Mouse (Mus musculus): ENCODE data around the gene Asb15.

Asb15 gene

DNA sequence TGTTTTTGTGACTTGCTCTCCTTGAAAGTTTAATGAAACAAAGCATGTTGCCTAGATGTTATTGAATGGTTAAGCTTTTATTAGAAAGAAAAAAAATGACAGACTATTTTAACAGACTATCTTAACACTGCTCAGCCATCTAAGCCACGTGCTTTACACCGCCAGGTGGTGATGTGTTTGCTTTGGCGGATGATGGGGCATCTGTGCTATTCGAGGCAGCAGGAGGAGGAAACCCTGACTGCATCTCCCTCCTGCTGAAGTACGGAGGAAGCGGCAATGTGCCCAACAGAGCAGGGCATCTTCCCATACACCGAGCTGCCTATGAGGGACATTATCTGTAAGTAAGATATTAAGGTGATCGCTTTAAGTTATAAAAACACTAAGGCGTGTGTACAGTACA, 36.1 kb downstream of the Asb15 start:
- no peak for DNase-seq (ENCODE audit: extremely low read depth, low read depth, low spot score)

DNA sequence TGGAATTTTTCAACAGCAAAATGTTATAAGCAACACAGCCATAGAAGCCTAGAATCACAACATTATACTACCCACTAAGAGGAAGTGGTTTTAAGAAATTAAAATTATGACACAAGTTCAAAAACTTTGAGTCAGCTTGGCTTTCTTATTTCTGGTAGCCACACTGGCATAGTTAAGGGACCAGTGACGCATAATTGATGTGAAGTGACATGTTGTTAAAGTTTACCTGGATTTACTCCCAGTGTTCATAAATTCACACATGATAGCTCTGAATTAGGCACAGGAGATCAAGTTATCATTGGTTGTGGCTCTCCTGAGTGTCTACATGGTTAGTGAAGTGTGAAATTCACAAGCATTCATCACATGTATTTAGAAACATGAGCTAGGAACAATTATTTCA, 36.9 kb downstream of the Asb15 start:
- no peak for DNase-seq (ENCODE audit: extremely low read depth, low read depth, low spot score)

DNA sequence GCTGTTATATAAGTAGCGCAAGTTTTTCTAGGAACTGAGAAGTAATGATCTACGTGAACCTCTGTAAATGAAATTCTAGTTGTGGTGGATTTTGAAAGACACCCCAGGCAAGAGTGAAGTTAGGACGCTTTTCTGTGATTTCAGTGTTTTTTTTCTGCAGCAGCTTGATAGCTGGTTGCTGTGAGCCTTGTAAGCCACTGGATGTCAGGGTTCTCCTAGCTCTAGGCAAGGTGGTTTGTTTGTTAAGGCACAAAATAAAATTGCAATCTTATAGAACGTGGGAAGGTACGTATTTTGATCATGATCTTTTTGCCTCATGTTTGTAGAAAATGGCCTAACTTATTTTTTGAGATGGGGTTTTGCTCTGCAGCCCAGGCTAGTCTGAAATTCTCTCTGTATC, 41.0 kb downstream of the Asb15 start:
- no peak for DNase-seq (ENCODE audit: extremely low read depth, low read depth, low spot score)

DNA sequence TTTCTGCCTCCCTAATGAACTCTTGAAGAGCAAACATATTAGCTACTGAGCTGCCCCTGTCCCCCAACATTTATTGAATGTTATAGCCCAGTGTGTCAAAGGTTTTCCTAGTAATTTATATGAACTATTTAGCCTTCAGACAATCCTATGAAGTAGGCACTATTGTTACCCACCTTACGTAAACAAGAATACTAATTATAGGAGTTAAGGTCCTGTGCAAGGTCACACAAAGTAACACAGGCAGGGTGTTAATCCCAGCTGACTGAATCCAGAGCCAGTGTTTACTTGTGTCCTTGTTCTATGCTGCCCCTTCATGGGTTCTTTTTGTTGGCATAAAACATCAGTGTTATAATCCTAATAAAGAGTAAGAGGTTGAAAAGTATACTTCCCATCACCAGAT, 41.8 kb downstream of the Asb15 start:
- DNase-seq (ENCODE audit: extremely low read depth, low read depth, low spot score), result no peak

DNA sequence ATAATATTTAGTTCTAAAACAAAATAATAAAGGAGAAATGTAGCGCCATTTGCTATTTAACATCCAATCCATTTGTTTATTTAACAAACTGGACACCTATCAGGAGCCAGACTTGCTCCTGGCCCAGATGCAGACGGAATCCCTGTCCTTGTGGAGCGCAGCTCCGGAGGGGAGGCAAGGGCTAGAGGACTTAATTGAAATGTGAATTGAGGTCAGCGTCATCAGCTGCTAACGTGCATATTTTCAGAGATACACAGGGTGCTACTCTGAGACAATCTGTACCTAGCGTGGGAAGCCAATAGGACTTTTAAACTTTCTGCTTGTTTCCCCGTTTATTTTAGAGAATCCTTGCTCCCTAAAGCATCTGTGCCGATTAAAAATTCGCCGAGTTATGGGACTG, 42.3 kb downstream of the Asb15 start:
- no peak for DNase-seq (ENCODE audit: extremely low read depth, low read depth, low spot score)

DNA sequence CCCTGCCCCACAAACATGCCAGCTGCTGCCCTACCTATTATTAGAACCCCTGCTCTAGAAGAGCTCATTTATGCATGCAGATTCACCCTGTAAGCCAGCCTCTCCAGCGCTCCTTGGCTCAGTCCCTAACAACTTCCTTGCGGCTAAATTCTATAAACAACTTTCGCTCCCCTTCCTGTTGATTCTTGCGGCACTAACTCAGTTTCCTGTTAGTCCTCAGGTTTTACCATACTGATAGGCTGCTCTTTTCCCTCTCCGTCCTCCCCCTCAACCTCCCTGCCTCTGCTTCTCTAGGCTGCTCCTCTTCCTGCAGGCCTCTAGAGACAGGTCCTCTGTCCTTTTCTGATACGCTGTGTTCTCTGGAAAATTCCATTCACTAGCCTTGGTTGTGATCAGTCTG, 43.2 kb downstream of the Asb15 start:
- no peak for DNase-seq (ENCODE audit: extremely low read depth, low read depth, low spot score)

DNA sequence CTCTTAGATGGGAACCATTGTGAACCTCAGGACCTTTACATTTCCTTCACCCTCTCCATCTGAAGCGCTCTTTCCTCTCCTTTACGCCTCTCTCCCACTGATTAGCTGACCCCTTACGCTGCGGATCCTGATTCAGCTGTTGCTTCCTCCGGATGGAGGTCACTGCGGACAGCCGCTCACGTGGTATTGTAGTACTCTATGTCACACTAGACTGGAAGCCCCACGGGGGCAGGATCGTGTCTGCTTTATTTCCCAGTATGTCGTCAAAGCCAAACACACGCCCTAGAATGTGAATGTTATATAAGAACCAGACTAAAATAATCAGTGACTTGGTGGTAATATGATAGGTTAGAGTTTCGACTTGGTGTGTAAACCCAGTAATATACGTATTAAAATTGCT, 44.5 kb downstream of the Asb15 start:
- DNase-seq (ENCODE audit: extremely low read depth, low read depth, low spot score), result no peak

DNA sequence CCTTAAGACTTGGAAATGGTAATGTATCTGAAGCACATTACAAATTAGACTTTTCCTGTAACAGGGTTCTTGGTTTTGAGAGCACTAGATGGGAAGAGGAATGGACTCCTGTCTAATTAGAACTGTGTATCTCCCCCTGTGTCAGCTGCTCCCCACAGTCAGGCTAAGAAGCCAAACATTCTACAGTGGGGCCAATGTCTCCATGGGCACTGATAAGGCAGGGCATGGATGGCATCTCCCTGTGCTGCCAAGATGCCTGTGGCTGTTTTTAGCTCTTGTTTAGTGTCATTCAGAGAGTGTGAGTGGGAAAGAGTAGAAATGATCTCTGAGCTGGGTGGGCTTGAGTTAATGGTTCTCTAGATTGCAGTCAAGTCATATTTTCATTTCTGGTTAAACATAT, 45.4 kb downstream of the Asb15 start:
- no peak for DNase-seq (ENCODE audit: extremely low read depth, low read depth, low spot score)

DNA sequence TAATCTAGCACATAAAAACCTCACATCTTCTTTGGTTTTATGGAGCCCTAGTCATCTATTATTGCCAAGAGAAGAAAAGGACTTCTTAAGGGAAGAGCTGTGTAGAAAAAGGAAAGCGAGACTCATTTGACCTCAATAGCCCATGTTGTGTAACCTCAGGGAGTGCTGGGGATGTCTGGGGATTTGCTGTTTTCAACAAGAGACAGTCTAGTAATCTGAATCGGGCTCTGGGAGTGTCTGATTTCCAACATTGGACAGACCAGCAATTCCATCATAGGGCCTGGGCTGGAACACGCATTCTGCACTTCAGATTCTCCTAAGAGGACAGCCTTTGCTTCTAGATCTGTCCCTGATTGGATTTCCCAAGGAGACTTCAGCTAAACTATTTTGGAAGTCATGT, 55.5 kb downstream of the Asb15 start:
- no peak for DNase-seq (ENCODE audit: extremely low read depth, low read depth, low spot score)

DNA sequence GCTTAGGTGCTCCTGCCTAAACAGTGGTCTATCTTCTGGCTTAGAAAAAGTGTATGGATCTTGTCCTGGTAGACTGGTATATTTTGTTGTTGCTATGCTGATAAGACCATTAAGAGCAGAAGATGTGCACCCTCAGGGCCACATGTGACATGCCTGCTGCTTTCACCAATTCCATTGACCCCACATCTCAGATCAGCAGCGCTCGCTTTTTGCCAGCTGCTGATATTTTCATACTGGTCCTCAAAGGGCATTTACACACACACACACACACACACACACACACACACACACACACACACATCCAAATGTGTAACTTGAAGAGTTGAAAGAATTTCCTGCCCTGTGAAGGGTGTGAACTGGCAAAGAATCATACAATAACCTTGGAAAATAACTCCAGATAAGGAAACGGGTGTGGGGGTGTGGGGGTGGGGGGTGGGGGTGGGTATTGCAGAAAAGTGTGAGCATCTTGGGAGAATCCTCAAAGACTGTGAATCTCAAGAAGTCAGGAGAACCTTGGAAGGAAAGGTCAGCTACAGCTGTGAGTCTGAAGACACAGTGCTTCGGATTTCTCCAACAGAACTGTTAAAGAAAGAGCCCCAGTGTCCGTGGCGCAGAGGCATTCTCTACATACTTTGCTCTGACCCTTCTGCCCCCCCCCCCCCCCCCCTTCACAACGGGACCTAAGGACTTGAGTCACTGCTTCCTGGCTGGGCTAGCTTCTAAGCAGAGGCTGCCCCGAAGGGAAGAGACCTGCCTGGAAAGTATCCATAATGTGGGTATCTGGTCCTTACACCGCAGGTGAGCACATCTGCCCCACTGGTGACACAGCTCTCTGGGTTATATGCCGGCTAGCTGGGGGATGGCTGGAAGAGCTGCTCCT, 57.7 kb downstream of the Asb15 start:
- DNase-seq (ENCODE audit: extremely low read depth, low read depth, low spot score), result no peak

DNA sequence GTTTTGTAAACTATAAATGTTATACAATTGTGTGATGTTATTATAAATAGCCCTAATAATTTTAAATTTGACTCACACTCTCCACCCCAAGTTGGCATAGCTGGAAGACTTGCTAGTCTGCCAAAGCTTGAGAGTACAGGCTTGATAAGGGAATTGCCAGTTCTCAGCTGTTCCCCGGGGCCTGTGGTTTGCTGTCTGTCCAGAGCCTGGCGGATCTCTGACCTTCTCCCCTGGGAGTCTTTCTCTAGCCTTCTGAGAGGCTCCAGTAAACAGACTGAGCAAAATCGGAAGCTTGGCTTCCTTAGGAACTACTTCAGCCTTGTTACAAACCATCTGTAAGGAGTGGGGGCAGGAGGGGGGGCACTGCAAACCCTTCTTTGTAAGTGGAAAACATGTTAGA, 58.9 kb downstream of the Asb15 start:
- DNase-seq (ENCODE audit: extremely low read depth, low read depth, low spot score), result no peak

DNA sequence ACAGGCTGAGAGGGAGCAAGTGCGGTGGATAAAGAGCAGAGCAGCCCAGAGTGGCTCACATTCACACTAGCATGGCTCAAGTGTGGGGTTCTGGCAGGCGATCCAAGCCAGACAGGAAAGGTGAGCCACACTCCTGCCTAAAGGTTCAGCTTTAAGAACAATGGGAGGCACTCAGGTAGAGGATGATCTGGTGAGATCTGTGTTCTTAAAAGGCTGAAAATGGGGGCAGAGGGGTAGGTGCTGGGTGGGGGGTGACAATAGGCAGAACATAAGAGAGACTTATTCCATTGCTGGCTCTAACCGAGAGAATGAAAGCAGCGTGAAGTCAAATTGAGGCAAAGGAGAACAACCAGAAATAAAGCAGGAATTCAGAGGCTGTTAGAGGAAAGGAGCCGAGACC, 62.3 kb downstream of the Asb15 start:
- no peak for DNase-seq (ENCODE audit: extremely low read depth, low read depth, low spot score)

DNA sequence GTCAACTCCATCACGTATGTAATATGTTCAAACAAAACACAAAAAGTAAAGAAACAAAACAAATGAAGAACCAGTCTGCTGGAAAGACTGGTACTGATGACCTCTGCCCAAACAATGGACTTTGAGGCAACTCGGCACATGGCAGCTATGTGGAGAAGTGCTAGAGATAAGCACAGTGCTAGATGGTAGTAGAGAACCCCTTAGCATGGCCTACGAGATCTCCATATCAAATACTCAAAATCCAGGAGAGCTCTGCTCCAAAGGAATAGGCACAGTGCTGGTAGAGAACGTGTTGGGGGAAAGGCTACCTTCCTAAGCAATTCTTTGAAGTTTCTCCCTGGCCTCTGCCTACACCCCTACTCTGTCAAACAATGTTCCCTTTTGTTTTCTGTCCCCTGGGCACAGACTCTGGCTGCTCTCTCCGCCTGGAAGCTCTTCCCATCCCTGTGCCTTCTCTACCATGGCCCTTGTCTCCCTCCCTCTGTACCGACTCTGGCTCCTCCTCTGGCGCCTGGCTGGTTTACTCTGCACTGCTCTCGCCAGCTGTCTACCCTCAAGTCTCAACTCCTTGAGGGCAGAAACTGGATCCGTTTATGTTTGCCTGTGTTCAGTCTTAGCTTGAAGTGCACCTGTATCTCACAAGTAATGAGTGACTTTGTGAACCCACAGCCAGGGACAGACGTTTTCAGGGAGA, 63.7 kb downstream of the Asb15 start:
- DNase-seq (ENCODE audit: extremely low read depth, low read depth, low spot score), result no peak

DNA sequence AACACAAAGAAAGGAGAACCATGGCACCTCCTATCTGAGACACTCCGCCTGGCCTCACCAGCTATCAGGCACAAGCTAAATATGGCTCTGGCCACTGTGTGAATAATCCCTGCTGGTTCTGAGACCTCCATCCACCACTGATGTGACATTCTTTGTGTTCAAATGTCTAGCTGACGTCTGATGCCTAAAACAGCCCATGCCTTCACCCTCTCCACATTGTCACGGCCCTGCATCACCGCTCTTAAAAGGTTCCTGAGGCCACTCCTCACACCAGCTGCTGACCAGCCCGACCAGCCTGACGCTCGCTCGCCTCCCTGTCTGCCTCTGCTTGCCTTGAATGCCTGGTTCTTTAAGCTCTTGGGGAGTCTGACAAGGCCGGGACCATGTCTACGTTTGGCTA, 69.6 kb downstream of the Asb15 start, which contains the start of gene Lmod2:
TSS of gene Lmod2 (plus strand) at position 263 of the 400 bp plus-strand sequence.
- DNase-seq (ENCODE audit: extremely low read depth, low read depth, low spot score), result no peak

DNA sequence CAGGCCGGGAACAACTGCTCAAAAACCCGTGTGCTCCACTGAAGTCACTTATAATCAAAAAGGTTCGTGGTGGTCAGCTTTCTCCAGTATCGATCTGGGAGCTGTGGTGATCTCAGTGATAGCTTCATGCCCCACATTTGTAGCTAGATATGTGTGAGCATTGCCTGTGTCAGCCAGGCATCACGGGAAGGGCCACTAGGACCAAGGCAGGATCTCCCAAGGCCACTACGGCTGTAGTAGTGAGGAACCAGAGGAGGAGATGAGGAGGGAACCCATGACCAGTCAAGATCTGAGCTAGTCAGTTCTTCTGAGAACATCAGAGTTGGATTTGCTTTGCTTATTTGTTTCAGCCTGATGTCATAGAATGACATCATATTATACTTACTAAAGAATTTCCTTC, 71.2 kb downstream of the Asb15 start:
- no peak for DNase-seq (ENCODE audit: extremely low read depth, low read depth, low spot score)

DNA sequence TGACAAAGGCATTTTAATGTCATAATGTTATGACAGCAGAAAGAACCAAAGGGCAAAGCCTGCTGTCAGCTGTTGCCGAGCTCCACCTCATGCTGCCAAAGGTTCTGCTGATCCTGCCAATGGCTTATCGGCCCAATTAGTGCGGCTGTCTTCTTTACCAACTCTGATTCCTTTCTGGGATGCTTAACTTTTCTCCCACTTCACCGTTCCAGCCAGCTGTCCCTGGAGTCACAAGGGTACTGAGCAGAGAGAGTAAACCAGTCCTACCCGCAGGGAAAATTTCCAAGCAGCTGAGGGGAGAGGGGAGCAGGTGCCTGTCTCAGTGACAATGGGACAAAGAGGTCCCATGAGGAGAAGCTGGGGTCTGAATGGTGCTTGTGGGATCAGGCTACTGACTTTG, 71.7 kb downstream of the Asb15 start:
- no peak for DNase-seq (ENCODE audit: extremely low read depth, low read depth, low spot score)

DNA sequence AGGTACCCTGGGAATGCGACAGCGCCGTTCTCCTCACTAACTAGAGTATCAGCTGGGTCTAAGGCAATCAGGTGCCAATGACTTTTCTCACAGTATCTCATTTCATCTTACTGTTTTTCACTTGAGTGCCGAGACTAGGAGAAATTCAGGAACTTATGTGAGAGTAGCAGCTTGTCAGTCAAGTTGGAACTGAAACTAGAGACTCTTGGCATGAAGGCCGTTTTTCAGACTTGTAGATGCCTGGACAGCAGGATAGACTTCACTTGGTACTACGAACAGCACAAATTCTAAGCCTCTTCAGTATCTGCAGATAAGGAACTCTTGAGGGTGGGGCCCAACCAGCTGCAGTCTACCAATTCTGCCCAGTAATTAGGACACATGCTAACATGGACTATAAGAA, 72.2 kb downstream of the Asb15 start:
- no peak for DNase-seq (ENCODE audit: extremely low read depth, low read depth, low spot score)

DNA sequence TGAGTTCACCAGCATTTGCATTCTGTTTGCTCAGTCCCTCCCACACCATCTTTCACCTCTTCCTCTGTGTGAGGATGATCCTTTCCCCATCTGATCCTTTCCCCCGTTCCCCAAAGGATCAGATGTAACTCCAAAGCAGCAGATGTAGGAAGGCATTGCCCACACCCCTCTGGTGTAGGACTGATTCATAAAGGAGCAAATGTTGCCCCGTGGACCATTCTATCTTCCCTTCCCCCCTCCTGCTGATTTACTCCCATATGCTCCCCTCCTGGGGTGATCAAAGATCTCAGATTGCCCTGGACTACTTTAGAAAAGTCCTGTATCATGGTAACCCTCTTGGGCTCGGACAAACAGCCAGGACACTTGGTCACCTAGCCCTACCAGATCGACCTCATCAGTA, 72.8 kb downstream of the Asb15 start:
- DNase-seq (ENCODE audit: extremely low read depth, low read depth, low spot score), result no peak

DNA sequence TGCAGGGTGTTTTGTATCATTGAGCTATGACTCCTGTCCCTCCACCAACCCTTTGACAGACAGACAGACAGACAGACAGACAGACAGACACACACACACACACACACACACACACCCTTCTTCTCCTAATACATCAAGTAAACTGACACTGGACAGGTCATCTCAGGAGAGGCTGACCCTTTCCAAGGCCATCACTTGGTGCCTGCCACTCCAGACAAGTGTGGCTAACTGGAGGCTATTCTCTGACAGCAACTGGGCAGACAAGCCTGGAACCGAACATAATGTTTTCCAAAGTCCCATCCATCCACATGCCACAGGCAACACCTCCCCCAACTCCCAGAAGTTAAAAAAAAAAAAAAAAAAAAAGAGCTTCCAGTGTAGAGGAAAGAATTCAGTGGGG, 73.7 kb downstream of the Asb15 start:
- DNase-seq (ENCODE audit: extremely low read depth, low read depth, low spot score), result no peak

DNA sequence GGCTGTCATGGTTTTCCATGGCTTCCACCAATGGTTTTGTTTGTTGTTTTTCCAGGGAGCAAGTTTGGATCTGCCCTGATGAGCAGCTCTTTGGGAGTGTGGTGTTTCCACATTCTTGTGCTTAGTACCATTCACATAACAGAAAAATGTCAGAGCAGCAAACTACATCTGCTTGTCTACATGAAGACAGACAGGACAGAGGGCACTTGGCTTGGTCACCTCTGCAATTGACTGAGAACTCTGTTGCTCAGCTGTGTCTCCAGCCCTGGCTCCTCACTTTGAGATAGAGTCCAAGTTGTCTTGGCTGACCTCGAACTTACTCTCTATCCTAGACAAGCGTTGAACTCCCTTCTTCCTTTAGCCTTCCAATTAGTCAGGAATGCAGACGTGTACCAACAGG, 74.4 kb downstream of the Asb15 start:
- no peak for DNase-seq (ENCODE audit: extremely low read depth, low read depth, low spot score)

DNA sequence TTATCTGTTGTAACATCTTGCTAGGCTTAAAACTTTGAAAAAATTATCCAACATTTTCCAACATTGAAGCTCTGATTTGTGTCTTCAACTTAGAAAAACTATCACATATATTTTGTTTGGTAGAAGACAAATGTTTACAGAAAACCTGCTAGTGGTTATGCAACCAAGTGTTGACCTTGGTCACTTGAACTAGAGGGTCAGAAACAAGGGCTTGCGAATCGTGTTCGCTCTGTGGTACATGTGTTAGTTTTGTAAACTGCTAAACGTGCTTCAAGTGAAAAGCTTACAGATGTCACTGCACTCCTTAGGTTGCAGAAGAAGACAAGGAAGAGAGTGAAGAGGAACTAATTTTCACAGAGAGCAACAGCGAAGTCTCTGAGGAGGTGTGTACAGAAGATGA, 75.0 kb downstream of the Asb15 start:
- no peak for DNase-seq (ENCODE audit: extremely low read depth, low read depth, low spot score)

DNA sequence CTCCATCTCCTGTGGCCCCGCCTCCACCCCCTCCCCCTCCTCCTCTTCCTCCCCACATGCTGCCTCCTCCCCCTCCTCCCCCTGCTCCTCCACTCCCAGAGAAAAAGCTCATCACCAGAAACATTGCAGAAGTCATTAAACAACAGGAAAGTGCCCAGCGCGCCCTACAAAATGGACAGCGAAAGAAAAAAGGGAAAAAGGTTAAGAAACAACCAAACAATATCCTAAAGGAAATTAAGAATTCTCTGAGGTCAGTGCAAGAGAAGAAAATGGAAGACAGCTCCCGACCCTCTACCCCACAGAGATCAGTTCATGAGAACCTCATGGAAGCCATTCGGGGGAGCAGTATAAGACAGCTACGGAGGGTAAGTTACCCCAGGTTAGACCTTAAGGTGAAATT, 76.3 kb downstream of the Asb15 start:
- no peak for DNase-seq (ENCODE audit: extremely low read depth, low read depth, low spot score)

DNA sequence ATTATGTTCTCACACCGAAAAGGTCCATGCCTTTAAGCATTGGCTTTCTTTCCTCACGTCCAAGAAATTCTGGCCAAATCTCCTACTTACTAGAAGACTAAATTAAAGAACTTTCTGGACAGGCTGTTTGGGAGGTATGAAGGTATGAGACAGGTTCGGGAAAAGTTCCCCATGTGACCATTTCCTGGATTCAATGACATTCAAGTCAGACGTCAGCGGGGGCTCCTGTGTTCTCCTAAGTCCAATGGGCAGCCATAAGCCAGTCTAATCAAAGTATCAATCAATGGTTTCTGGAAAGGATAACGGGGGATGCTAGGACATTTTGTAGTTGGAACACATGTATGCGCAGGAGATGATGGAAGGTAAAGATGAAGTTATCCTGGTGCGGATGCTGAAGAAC, 77.7 kb downstream of the Asb15 start:
- no peak for DNase-seq (ENCODE audit: extremely low read depth, low read depth, low spot score)

All from fat pad, adult 2 months (tissue).